Mouse (Mus musculus) right cerebral cortex, postnatal 25 days (tissue): Measurements from ENCODE around the gene Kcnma1.

Experiments
- DNase-seq: peaks from one replicate; pipeline ENCODE4 v3.0.0; 2022

Gene Kcnma1

DNA sequence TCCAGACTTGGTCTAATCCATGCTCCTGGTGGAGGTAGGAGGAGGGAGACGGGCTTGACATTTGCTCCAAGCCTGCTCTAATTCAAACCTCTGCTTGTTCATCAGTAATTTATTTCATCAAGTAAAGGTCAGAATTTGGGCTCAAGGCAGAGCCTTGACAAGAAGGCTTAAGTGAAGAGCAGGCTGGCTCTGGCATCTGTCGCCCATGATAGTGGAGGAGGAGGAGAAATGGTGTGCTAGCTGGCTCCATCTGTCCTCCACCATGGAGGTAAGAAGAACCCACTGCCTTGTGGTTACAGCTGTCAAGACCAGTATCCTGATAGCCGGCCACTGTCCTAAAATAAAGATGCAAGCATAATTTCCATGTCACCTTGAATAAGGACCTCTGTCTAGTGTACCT is 595.3 kb downstream of the Kcnma1 start:
- DNase-seq: no peak

DNA sequence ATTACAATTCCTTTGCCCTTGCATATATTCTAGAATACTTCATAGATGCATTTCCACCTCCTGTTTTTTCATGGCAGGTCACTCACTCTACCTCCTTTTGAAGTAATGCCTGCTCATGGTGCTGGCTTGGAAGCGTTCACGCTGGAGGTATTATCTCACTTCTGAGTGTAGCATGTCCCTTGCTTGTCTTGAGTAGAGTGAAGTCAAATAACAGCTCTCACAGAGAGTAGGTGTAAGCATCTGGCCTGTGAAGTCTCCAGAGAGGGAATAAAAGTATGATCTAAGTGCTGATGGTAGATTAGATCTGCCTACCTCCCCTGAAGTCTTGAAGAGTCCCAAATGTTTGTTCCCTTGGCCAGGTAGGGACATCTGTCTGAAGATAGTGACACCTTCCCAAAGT is 607.2 kb downstream of the Kcnma1 start:
- DNase-seq: no peak

GRCm38 (mm10) chr14:23400777-23401469 is 613.4 kb downstream of the Kcnma1 start:
- DNase-seq: no peak

DNA sequence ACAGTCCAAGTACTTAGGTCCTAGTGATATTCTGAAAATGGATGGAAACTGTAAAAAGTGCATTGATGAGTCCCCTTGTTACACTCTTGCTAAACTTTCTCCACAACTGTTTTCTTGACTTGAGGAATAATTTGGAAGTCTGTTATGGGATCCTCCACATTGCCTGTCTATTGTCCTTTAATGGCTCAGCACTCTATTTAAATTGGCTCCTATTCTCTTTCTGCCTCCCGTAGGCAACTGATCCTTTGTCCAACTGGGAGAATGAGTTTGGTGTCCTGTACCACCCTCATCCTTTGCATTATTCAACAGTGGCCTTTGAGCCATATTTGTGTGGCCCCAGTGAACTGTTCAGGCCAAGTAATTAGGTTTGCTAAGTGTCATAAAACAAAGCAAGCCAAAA is 616.6 kb downstream of the Kcnma1 start:
- no peak for DNase-seq

DNA sequence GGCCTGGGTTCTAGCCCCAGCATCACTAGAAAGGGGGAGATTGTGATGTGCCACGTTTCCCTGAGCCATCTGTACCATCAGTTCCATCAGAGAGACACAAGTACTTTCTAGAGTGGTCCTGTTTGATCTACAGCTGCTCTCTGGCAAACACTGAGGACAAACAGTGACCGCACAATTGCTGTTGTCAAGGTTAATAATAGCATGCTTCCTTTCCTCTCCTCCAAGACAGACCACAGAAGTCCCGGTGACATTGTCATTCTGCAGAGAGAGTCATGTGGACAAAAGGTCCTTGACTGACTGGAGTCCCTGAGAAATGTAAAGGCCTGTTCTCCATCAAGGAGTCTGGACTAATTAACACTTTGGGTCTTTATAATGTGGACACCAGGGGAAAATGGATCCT is 622.7 kb downstream of the Kcnma1 start:
- DNase-seq: no peak

GRCm38 (mm10) chr14:23390768-23391167 is 623.5 kb downstream of the Kcnma1 start:
- no peak for DNase-seq

DNA sequence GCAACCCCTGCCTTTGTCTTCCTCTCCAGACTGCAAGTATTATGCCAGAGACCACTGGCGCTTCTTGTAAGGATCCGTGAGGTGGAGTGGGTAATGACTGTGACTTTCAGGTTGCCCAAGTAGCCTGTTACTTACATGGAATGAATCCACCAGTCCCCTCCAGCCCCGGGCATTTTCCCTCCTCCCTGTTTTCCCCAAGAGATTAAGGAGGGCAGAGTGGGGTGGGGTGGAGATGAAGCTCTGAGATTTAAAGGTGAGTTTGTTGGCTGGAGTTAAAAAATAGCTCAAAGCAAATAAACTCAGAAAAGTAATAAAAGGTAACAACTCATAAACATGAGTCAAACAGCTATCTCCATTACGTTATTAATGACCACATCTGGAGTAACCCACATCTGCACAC is 624.1 kb downstream of the Kcnma1 start:
- no peak for DNase-seq

DNA sequence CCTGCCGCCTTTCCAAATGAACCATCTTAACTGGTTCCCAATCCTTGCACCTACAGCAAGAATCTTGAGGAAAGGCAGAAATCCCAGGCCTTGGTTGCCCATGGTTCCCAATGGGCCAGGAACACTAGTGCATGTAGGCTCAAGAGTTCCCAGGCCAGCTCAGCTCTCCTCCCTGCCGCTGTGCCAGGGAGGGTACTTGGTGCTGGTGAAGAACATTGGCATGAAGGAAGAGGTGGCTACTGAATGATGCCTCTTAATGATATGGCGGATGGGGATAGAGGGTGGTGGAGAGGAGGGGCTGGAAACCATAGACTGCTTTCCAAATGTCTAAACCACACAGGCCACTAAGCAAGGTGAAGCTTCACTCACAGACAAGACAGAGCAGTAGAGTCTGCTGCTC is 627.5 kb downstream of the Kcnma1 start:
- no peak for DNase-seq

- no peak for DNase-seq
These were observed 628.3 kb downstream of the Kcnma1 start for GRCm38 (mm10) chr14:23385776-23386608.

DNA sequence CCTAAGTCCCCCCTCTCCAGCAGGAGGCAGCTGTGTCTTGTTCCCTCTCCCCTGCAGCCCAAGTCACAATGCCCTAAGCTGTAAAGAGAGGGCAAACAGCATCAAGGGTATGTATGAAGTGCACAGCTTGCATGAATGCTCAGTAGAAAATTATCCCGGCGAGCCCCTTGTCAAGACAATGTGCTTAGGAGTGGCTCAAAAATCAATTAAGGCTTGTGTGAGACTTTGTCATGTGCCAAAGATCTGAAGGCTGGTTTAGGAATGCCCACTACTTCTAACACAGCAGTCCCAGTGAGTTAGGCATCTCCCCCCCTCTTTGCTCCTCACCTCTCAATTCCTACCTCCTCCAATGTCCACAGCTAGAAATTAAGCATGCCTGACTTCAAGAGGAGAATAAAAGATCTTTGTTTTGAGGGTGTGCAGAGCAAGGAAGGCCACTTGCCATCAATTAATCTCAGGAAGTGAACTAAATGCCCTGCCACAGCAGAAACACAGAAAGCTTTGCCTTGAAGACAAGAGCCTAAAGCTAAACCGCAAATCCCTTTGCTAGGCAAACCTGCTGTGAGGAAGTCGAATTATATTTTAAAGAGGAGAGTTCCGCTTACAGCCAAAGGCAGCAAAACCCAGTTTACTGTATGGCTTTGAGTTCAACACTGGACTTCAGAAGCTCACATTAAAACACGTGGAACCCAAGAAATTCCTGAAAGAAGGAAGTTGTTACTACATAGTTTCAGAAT is 635.8 kb downstream of the Kcnma1 start:
- no peak for DNase-seq

GRCm38 (mm10) chr14:23372021-23372420 is 642.3 kb downstream of the Kcnma1 start:
- DNase-seq: no peak

DNA sequence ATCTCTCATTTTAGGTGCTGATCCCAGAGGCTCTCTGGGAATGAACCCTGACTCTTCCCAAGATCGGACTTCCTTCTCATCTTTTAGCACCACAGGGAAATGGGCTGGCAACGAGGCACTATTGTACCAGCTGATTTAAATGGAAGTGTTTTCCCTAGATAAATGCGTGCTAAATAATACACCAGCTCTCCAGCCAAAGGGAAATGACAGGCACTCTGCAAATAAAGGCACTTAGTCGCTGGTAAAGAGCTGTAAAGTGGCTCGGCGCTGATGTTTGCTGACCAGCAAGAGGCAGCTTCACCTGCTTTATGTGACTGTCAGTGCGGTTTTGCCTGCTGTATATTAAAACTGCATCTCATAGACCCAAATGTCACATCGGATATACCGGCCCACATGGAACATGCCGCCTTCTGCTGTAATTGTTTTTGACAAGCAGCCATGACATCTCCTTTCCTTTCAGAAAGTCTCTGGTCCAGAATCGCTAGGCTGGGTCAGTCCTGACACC is 653.7 kb downstream of the Kcnma1 start:
- no peak for DNase-seq

DNA sequence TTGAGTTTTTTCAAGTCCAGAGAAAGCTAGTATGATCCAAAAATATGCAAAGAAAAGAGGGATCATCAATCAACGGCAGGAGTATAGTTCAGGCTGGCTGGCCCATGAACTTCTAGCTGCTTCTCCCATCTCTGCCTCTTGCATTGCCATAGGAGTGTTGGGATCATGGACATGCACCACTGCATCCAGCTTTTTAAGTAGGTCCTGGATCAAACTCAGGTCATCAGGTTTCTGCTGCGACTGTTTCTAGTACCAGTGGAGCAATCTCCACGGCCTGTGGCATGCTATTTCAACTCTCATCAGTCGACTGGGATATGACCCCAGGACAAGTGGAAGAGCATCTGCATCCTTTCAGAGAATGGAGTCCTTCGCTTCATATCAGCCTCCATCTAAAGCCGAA is 655.5 kb downstream of the Kcnma1 start:
- DNase-seq: no peak

GRCm38 (mm10) chr14:23357529-23358278 is 656.6 kb downstream of the Kcnma1 start:
- no peak for DNase-seq

DNA sequence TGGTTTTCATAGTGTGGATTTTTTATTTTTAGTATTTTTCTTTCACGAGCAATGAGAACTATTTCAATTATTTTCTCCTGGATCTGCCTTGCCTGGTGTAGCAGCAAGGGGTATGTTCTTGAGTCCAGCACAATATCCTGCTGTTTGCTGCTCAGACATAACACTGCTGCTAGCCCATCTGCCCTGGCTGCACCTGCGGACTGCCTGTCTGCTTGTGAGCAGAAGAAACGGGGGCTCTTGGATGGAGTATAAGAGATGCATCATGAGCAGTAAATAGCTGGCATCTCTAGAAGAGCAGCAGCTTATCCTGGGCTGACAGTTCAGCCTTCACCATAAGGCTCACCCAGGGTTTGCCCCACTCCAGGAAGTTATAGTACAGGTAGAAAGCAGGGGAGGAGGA is 687.5 kb downstream of the Kcnma1 start:
- DNase-seq: no peak

DNA sequence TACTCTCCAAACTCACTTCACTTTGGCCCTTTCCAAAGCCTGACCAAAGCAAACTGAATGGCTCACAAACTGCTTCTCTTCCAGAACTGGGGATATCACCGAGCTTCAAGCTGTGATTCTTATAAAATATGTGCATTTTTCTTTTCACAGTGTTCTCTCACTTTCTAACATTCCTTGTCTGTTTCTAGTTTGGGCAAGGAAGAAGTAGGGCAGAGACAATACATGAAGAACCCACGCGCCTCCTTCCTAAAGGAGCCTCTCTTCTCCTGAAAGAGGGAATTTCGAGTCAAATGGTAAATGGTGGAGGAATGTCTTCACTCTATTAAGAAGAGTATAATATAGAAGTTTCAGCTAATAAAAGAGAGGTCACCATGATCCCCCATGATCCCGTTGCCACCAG is 709.0 kb downstream of the Kcnma1 start:
- DNase-seq: no peak

GRCm38 (mm10) chr14:23300443-23300842 is 713.8 kb downstream of the Kcnma1 start:
- DNase-seq: no peak

GRCm38 (mm10) chr14:23290634-23291033 is 723.7 kb downstream of the Kcnma1 start:
- DNase-seq: no peak

GRCm38 (mm10) chr14:23266554-23267309 is 747.6 kb downstream of the Kcnma1 start:
- DNase-seq: no peak

GRCm38 (mm10) chr14:23253154-23253553 is 761.1 kb downstream of the Kcnma1 start:
- no peak for DNase-seq

GRCm38 (mm10) chr14:23244446-23244845 is 769.8 kb downstream of the Kcnma1 start:
- no peak for DNase-seq

GRCm38 (mm10) chr14:23243857-23244256 is 770.4 kb downstream of the Kcnma1 start:
- no peak for DNase-seq
